Comparison of ENCODE assay signal across 7 mouse cellular contexts in the genomic region with DNA sequence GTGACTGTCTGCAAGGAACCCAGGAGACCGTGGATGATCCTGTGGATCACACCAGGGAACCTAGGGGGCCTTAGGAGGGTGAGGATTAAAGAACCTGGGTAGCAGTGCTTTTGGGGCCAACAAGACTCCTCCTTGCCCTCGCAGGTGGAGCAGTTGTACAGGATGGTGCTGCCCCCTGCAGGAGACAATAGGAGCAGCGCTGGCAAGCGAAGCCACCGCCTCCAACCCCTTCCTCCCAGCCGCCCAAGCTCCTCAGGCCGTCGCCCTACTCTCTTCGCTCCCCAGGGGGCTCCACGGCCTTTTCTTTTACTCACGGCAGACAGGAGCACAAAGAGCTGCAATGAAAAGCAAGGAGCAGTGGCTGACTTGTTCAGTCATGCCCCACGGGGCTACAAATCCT. TPM values are rescaled to one million over a fixed set of nuclear protein-coding genes. Genes with fewer than 3 reads are reported as not detected.
DNase-seq lines count a peak whose midpoint lies in the region; ATAC-seq lines count a peak whose summit lies in the region.

No protein-coding gene starts in this region.

- no peaks in the 10 kb centered on the region for H3K36me3 ChIP-seq in intestine, embryonic 16.5 days (ENCODE audit: control insufficient read depth, insufficient read depth, low read length)
- H3K36me3 ChIP-seq in limb, embryonic 11.5 days (ENCODE audit: control insufficient read depth, insufficient read depth, low read length): no peaks in the 10 kb centered on the region
- H3K36me3 ChIP-seq in midbrain, embryonic 14.5 days (ENCODE audit: control insufficient read depth, insufficient read depth, low read length): no peaks in the 10 kb centered on the region

- H3K27me3 ChIP-seq in intestine, embryonic 16.5 days (replicated peaks; ENCODE audit: control insufficient read depth, insufficient read depth, low read length): no peaks in the 10 kb centered on the region
- H3K27me3 ChIP-seq in limb, embryonic 11.5 days (ENCODE audit: control insufficient read depth, insufficient read depth, low read length): no peaks in the 10 kb centered on the region
- peaks cover 9% of the 10 kb centered on the region; the same call in 1 of the 2 replicates for H3K27me3 ChIP-seq in midbrain, embryonic 14.5 days (ENCODE audit: control insufficient read depth, insufficient read depth, low read length)

- WGBS in intestine, embryonic 16.5 days: 7% methylated on average over 12 of the region's 12 CpGs
- 7% methylated on average over 12 of the region's 12 CpGs for WGBS in limb, embryonic 11.5 days
- WGBS in midbrain, embryonic 14.5 days: 1% methylated on average over 12 of the region's 12 CpGs

- intact Hi-C loops in gastrocnemius, postnatal 36 days (cut with DNase I): loop anchor here (2.0 to 10.0 kb wide), 4 partner anchors 75 to 222 kb away; partner anchors contain the start of genes Fgf11, Slc35g3 and Sox15

- 0 out of 2 replicates have a peak overlapping the region, but pooled peaks have one; percentile 26 for H3K27ac ChIP-seq in intestine, embryonic 16.5 days (ENCODE audit: low read length)
- H3K27ac ChIP-seq in limb, embryonic 11.5 days (replicated peaks; ENCODE audit: low read depth, low read length): no peak overlapping the region
- H3K27ac ChIP-seq in midbrain, embryonic 14.5 days (replicated peaks; ENCODE audit: low read depth, low read length): no peak overlapping the region

- H3K4me3 ChIP-seq in intestine, embryonic 16.5 days (ENCODE audit: low read length): no peak overlapping the region
- no peak overlapping the region for H3K4me3 ChIP-seq in limb, embryonic 11.5 days (ENCODE audit: low read depth, low read length)
- H3K4me3 ChIP-seq in midbrain, embryonic 14.5 days (replicated peaks; ENCODE audit: low read depth, low read length): no peak overlapping the region

- H3K9ac ChIP-seq in intestine, embryonic 16.5 days (ENCODE audit: low read depth, low read length): peak overlapping the region; percentile 41; the same call in 1 of the 2 replicates
- H3K9ac ChIP-seq in limb, embryonic 11.5 days (ENCODE audit: low read length): no peak overlapping the region
- no peak overlapping the region for H3K9ac ChIP-seq in midbrain, embryonic 14.5 days (replicated peaks; ENCODE audit: low read length)

- no peaks in the 10 kb centered on the region for H3K9me3 ChIP-seq in intestine, embryonic 16.5 days (ENCODE audit: control insufficient read depth, low read length)
- H3K9me3 ChIP-seq in limb, embryonic 11.5 days (ENCODE audit: control insufficient read depth, low read length): no peaks in the 10 kb centered on the region
- H3K9me3 ChIP-seq in midbrain, embryonic 14.5 days (ENCODE audit: control insufficient read depth, low read length): no peaks in the 10 kb centered on the region

- peaks cover 40% of the 10 kb centered on the region for H3K4me1 ChIP-seq in intestine, embryonic 16.5 days (ENCODE audit: control insufficient read depth, insufficient read depth, low read length)
- peaks cover 12% of the 10 kb centered on the region for H3K4me1 ChIP-seq in limb, embryonic 11.5 days (ENCODE audit: control insufficient read depth, insufficient read depth, low read length)
- peaks cover 14% of the 10 kb centered on the region for H3K4me1 ChIP-seq in midbrain, embryonic 14.5 days (ENCODE audit: control insufficient read depth, insufficient read depth, low read length)

- peak; percentile 85 for DNase-seq in adrenal gland, adult 18-20 months (ENCODE audit: low spot score in 2 of 2)
- peak; percentile 90 for DNase-seq in embryo, embryonic 11 days
- DNase-seq in gastrocnemius, postnatal 36 days: peak; percentile 81 to 83
- peak; percentile 91 for DNase-seq in limb, embryonic 11.5 days (ENCODE audit: low spot score)
- DNase-seq in midbrain, embryonic 14.5 days: peak; percentile 85
- peak; percentile 78 for DNase-seq in spleen, adult 12 weeks (ENCODE audit: low spot score)

- 0 out of 2 replicates have a peak, but pooled peaks have one; percentile 10 for ATAC-seq in intestine, embryonic 16.5 days
- no peak for ATAC-seq in limb, embryonic 11.5 days (ENCODE audit: insufficient number of reproducible peaks, low FRiP score, low TSS enrichment, low read depth)
- ATAC-seq in midbrain, embryonic 14.5 days (ENCODE audit: low FRiP score, low TSS enrichment): no peak

- H3K4me2 ChIP-seq in intestine, embryonic 16.5 days (ENCODE audit: low read depth, low read length): peak overlapping the region; percentile 24; the same call in 1 of the 2 replicates
- H3K4me2 ChIP-seq in limb, embryonic 11.5 days (ENCODE audit: low read depth, severe bottlenecking): peak overlapping the region; percentile 26; the same call in 1 of the 2 replicates
- H3K4me2 ChIP-seq in midbrain, embryonic 14.5 days (ENCODE audit: low read length): peak overlapping the region; percentile 33

RNA-seq across cellular contexts. Expression of gene Tmem95, which starts 1.0 kb away (rescaled TPM):
- total RNA-seq in adrenal gland, adult 18-20 months (2021): not detected
- not detected for total RNA-seq in gastrocnemius, postnatal 36 days (2021)
- not detected in 2 replicates for polyA plus RNA-seq in intestine, embryonic 16.5 days (2015; fragmentation: Nextera tagmentation; extraction: Ambion mirVana)
- not detected in 2 replicates for polyA plus RNA-seq in limb, embryonic 11.5 days (2014; fragmentation: Nextera tagmentation; extraction: Ambion mirVana)
- polyA plus RNA-seq in midbrain, embryonic 14.5 days (2014; fragmentation: Nextera tagmentation; extraction: Ambion mirVana): not detected in 2 replicates

RNA-seq across cellular contexts. Expression of gene Kctd11, which starts 4.3 kb away (rescaled TPM):
- total RNA-seq in adrenal gland, adult 18-20 months (2021): 1 to 10 TPM; 3.6 to 6.0 TPM
- total RNA-seq in gastrocnemius, postnatal 36 days (2021): 1 to 10 TPM; 1.3 to 1.5 TPM
- polyA plus RNA-seq in intestine, embryonic 16.5 days (2015; fragmentation: Nextera tagmentation; extraction: Ambion mirVana): 5.5 and 6.2 TPM in 2 replicates
- 3.7 and 4.3 TPM in 2 replicates for polyA plus RNA-seq in limb, embryonic 11.5 days (2014; fragmentation: Nextera tagmentation; extraction: Ambion mirVana)
- polyA plus RNA-seq in midbrain, embryonic 14.5 days (2014; fragmentation: Nextera tagmentation; extraction: Ambion mirVana): 0.74 and 1.0 TPM in 2 replicates

RNA-seq across cellular contexts. Expression of gene Tnk1, which starts 18.3 kb away (rescaled TPM):
- under 1 TPM in 1 of 2 experiments, not detected in 1; 0.38 TPM for total RNA-seq in adrenal gland, adult 18-20 months (2021)
- not detected for total RNA-seq in gastrocnemius, postnatal 36 days (2021)
- polyA plus RNA-seq in intestine, embryonic 16.5 days (2015; fragmentation: Nextera tagmentation; extraction: Ambion mirVana): 20.5 and 23.5 TPM in 2 replicates
- polyA plus RNA-seq in limb, embryonic 11.5 days (2014; fragmentation: Nextera tagmentation; extraction: Ambion mirVana): 0.89 and 1.2 TPM in 2 replicates
- polyA plus RNA-seq in midbrain, embryonic 14.5 days (2014; fragmentation: Nextera tagmentation; extraction: Ambion mirVana): not detected in 2 replicates

RNA-seq across cellular contexts. Expression of gene Acap1, which starts 18.5 kb away (rescaled TPM):
- total RNA-seq in adrenal gland, adult 18-20 months (2021): 1 to 10 TPM in 1 of 2 experiments, under 1 TPM in 1; 0.43 to 1.5 TPM
- 1 to 10 TPM in 1 of 2 experiments, under 1 TPM in 1; 0.27 to 1.1 TPM for total RNA-seq in gastrocnemius, postnatal 36 days (2021)
- 4.2 and 5.2 TPM in 2 replicates for polyA plus RNA-seq in intestine, embryonic 16.5 days (2015; fragmentation: Nextera tagmentation; extraction: Ambion mirVana)
- 0.72 and 0.78 TPM in 2 replicates for polyA plus RNA-seq in limb, embryonic 11.5 days (2014; fragmentation: Nextera tagmentation; extraction: Ambion mirVana)
- polyA plus RNA-seq in midbrain, embryonic 14.5 days (2014; fragmentation: Nextera tagmentation; extraction: Ambion mirVana): 0.17 and 0.30 TPM in 2 replicates

RNA-seq across cellular contexts. Expression of gene 2810408A11Rik, which starts 23.9 kb away (rescaled TPM):
- under 1 TPM; 0.29 to 0.86 TPM for total RNA-seq in adrenal gland, adult 18-20 months (2021)
- total RNA-seq in gastrocnemius, postnatal 36 days (2021): under 1 TPM in 1 of 2 experiments, not detected in 1; 0.59 TPM
- 4.7 and 5.4 TPM in 2 replicates for polyA plus RNA-seq in intestine, embryonic 16.5 days (2015; fragmentation: Nextera tagmentation; extraction: Ambion mirVana)
- polyA plus RNA-seq in limb, embryonic 11.5 days (2014; fragmentation: Nextera tagmentation; extraction: Ambion mirVana): 24.8 and 26.5 TPM in 2 replicates
- 9.4 and 13.0 TPM in 2 replicates for polyA plus RNA-seq in midbrain, embryonic 14.5 days (2014; fragmentation: Nextera tagmentation; extraction: Ambion mirVana)
